Mouse (Mus musculus) urinary bladder, postnatal 0 days (tissue): ENCODE data around the gene Vmn2r120. TPM values are rescaled to one million over a fixed set of nuclear protein-coding genes. Genes with fewer than 3 reads are reported as not detected.

Source experiments
- polyA plus RNA-seq: library from polyadenylated mRNA; unstranded; fragments of >200 nt; fragmentation: Nextera tagmentation; extraction: Ambion mirVana; gene quantifications from 2 replicates; pipeline ENCODE4 v1.2.1, GENCODE M21; 2015

Gene Vmn2r120
- polyA plus RNA-seq = not detected in 2 replicates

GRCm38 (mm10) chr17:57545405-57545804 is at the start of gene Vmn2r120:
Gene Vmn2r120, minus strand, starts transcription at chr17:57545505.

Other genes starting within 250 kb of the Vmn2r120 start
- gene Adgre1, start 186.8 kb downstream of the Vmn2r120 start, polyA plus RNA-seq = 8.1 and 9.9 TPM in 2 replicates
- gene Gm21834, start 196.7 kb upstream of the Vmn2r120 start, polyA plus RNA-seq = not detected in 2 replicates
- 0.08 TPM in 1 of 2 replicates, not detected in the other for gene Cntnap5c, start 224.1 kb upstream of the Vmn2r120 start, polyA plus RNA-seq